Mouse (Mus musculus) bone marrow, adult 2 months (tissue): Measurements from ENCODE around the gene Myadm.

Source experiments
- CTCF ChIP-seq: fragments of 200-500 bp; IDR thresholded peaks from 2 replicates; pipeline ENCODE4 v1.5.1; 2011; ENCODE audit warnings: low read length, control low read depth; ENCODE audit not compliant: control insufficient read depth, insufficient read depth
- POLR2A ChIP-seq: fragments of 200-500 bp; IDR thresholded peaks from 2 replicates; pipeline ENCODE4 v1.6.1; 2011; ENCODE audit warnings: low read depth, mild to moderate bottlenecking, control low read depth, low read length, borderline replicate concordance; ENCODE audit not compliant: control insufficient read depth

DNA sequence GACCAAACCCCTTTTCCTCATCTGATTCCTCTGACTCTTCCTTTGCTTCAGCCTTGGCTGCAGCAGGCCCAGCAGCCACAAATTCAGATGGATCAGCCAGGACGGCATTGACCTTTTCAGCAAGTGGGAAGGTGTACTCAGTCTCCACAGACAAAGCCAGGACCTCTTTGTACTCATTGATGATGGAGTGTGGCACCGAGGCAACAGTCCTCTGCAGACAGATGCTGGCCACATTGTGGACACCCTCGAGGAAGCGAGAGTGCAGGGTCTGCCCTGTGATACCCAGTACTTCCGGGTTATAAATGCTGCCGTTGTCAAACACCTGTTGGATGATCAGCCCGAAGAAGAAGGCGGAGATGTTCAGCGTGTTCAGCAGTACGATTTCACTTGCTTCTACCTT, 4.3 kb upstream of the Myadm start:
- TF ChIP-seq CTCF (no peak), POLR2A (no peak)
